Mouse (Mus musculus) cortical plate, adult 2 months (tissue): ENCODE measurements at regions not wholly inside any gene's neighbourhood (a gene's known extent, or its start where the extent isn't known, plus 50 kb on each side); places are given as distances from the start of the nearest gene placed in this dataset.

ENCODE experiments used
- CTCF ChIP-seq: fragments of 200-500 bp; IDR thresholded peaks from 2 replicates; pipeline ENCODE4 v1.5.1; 2011; ENCODE audit warnings: mild to moderate bottlenecking, control low read depth, low read length; ENCODE audit not compliant: insufficient read depth; ENCODE audit errors: extremely low read depth
- POLR2A ChIP-seq: fragments of 200-500 bp; IDR thresholded peaks from 2 replicates; pipeline ENCODE4 v1.6.1; 2011; ENCODE audit warnings: mild to moderate bottlenecking, low read length, control low read depth; ENCODE audit not compliant: insufficient read depth; ENCODE audit errors: extremely low read depth

- TF ChIP-seq CTCF: no peak
- no peak for TF ChIP-seq POLR2A
Measured at GRCm38 (mm10) chr2:108701308-108701707, 579.2 kb upstream of the Kif18a start.
